Comparison of ENCODE assay signal across 22 mouse cellular contexts in the genomic region with DNA sequence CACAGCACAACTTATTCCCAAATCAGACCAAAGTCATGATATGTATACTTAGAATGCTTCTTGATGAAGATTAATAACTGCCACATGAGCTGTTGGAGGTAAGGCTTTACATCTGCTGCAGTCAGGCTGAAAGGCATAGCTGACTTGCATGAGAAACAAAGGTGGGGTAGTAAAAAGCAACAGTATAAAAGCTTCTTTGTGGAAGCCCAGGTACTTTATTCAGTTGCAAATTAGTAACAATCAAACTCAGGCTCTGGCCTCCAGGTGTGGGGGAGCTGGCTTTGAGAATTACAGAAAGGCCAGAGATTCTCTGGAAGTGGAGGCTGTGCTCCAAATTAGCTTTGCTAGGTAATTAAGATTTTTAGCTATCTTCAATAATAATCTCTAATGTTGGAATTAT.
DNase-seq lines count a peak whose midpoint lies in the region; ATAC-seq and TF ChIP-seq lines count a peak whose summit lies in the region.
"Had no signal": no experiment of that assay in that cellular context is flagged by ENCODE, and none has a peak within 500 bp of the region (broad histone marks: within the 10 kb centered on the region; RNA-seq: fewer than 3 reads in every experiment).

No protein-coding gene starts in this region.

- peaks cover 4% of the 10 kb centered on the region for H3K9me3 ChIP-seq in ES-Bruce4 (replicated peaks; ENCODE audit: control insufficient read depth, insufficient read depth, low read length, poor library complexity, severe bottlenecking)
- H3K9me3 ChIP-seq in ES-E14 (ENCODE audit: control insufficient read depth, insufficient read depth, low read depth, low read length) = peaks cover 4% of the 10 kb centered on the region
- H3K9me3 ChIP-seq in hindbrain, embryonic 16.5 days (ENCODE audit: control insufficient read depth, low read length) = no peaks in the 10 kb centered on the region
- H3K9me3 ChIP-seq: embryonic facial prominence, embryonic 10.5 days; embryonic facial prominence, embryonic 12.5 days; forebrain, embryonic 13.5 days; forebrain, embryonic 15.5 days had no signal

- no peak overlapping the region for H3K4me2 ChIP-seq in hindbrain, embryonic 16.5 days (ENCODE audit: low read length)
- H3K4me2 ChIP-seq: embryonic facial prominence, embryonic 12.5 days; forebrain, embryonic 13.5 days; forebrain, embryonic 15.5 days had no signal

- H3K27ac ChIP-seq in ES-Bruce4 (ENCODE audit: insufficient read depth, low read length) = peak overlapping the region; percentile 99
- H3K27ac ChIP-seq in ES-E14 (ENCODE audit: insufficient read depth, low read depth, low read length, poor library complexity, severe bottlenecking) = peak overlapping the region; percentile 86; the same call in 1 of the 2 replicates
- no peak overlapping the region for H3K27ac ChIP-seq in hindbrain, embryonic 16.5 days (ENCODE audit: low read depth, low read length)
- H3K27ac ChIP-seq: embryonic facial prominence, embryonic 10.5 days; embryonic facial prominence, embryonic 12.5 days; forebrain, embryonic 13.5 days; forebrain, embryonic 15.5 days had no signal

- H3K9ac ChIP-seq in ES-Bruce4 (ENCODE audit: low read depth, poor library complexity, severe bottlenecking) (no peak overlapping the region), ES-E14 (ENCODE audit: insufficient read depth, low read depth, low read length, poor library complexity, severe bottlenecking) (no peak overlapping the region)
- no peak overlapping the region for H3K9ac ChIP-seq in hindbrain, embryonic 16.5 days (ENCODE audit: low read depth, low read length)
- H3K9ac ChIP-seq: embryonic facial prominence, embryonic 12.5 days; forebrain, embryonic 13.5 days; forebrain, embryonic 15.5 days; forebrain, postnatal 0 days had no signal

- no peak for DNase-seq in ES-E14 (ENCODE audit: low read depth, low spot score)
- DNase-seq in WW6 (ENCODE audit: low read depth, low spot score) = peak; percentile 14
- no peak for DNase-seq in cerebellum, adult 11-12 months
- no peak for DNase-seq in thymus, postnatal 25 days
- DNase-seq: adrenal gland, adult 2 months; adrenal gland, postnatal 10 days; adrenal gland, postnatal 25 days; B cell, adult 2 months; cerebellum, adult 11 months; cerebellum, adult 2 months; cerebellum, adult 9-10 months; cerebellum, postnatal 10 days; cerebellum, postnatal 25 days; forebrain, postnatal 0 days had no signal

- ATAC-seq in hindbrain, embryonic 16.5 days = no peak
- ATAC-seq: CD4-positive, CD25-positive, alpha-beta regulatory T cell, adult 4 months; forebrain, embryonic 13.5 days; forebrain, embryonic 15.5 days; forebrain, postnatal 0 days had no signal

- H3K4me1 ChIP-seq in ES-Bruce4 (ENCODE audit: control insufficient read depth, insufficient read depth, low read length) (peaks cover 2% of the 10 kb centered on the region), ES-E14 (ENCODE audit: control insufficient read depth in 2 of 2, insufficient read depth in 2 of 2, low read length in 2 of 2, poor library complexity in 1 of 2) (peaks cover 0 to 3% of the 10 kb centered on the region in 2 experiments; a peak in 1 of 4 replicates)
- H3K4me1 ChIP-seq in hindbrain, embryonic 16.5 days (ENCODE audit: control insufficient read depth, insufficient read depth, low read depth, low read length) = no peaks in the 10 kb centered on the region
- H3K4me1 ChIP-seq: embryonic facial prominence, embryonic 10.5 days; embryonic facial prominence, embryonic 12.5 days; forebrain, embryonic 13.5 days; forebrain, embryonic 15.5 days had no signal

- no peak for TF ChIP-seq POLR2A in ES-Bruce4 (IDR thresholded peaks at IDR 0.05; ENCODE audit: insufficient read depth, low read length)

- TF ChIP-seq EP300 in ES-Bruce4 (IDR thresholded peaks at IDR 0.05; ENCODE audit: insufficient read depth, low read depth, low read length) = no peak

- H3K4me3 ChIP-seq in ES-Bruce4 (ENCODE audit: low read depth, low read length) (no peak overlapping the region), ES-E14 (ENCODE audit: insufficient read depth in 1 of 2, low read depth in 1 of 2, low read length in 2 of 2, poor library complexity in 1 of 2, severe bottlenecking in 1 of 2) (peak overlapping the region in 1 of 2 experiments; percentile 8; a peak in 2 of 4 replicates)
- no peak overlapping the region for H3K4me3 ChIP-seq in hindbrain, embryonic 16.5 days (ENCODE audit: low read length)
- H3K4me3 ChIP-seq: embryonic facial prominence, embryonic 10.5 days; embryonic facial prominence, embryonic 12.5 days; forebrain, embryonic 13.5 days; forebrain, embryonic 15.5 days had no signal

- no peaks in the 10 kb centered on the region for H3K36me3 ChIP-seq in ES-Bruce4 (ENCODE audit: control insufficient read depth, insufficient read depth, low read length, poor library complexity, severe bottlenecking)
- H3K36me3 ChIP-seq in ES-E14 (ENCODE audit: control insufficient read depth, insufficient read depth, low read length, poor library complexity, severe bottlenecking) = no peaks in the 10 kb centered on the region
- no peaks in the 10 kb centered on the region for H3K36me3 ChIP-seq in hindbrain, embryonic 16.5 days (ENCODE audit: control insufficient read depth, insufficient read depth, low read length)
- H3K36me3 ChIP-seq: embryonic facial prominence, embryonic 10.5 days; embryonic facial prominence, embryonic 12.5 days; forebrain, embryonic 15.5 days had no signal

- in situ Hi-C loops in ES-E14 (cut with MboI; ENCODE audit: low sequenced_read_pairs in 2 of 2, unreplicated experiment in 2 of 2) = no loop called here

- H3K27me3 ChIP-seq in ES-Bruce4 (ENCODE audit: control insufficient read depth, insufficient read depth, low read length, poor library complexity, severe bottlenecking) = no peaks in the 10 kb centered on the region
- H3K27me3 ChIP-seq in hindbrain, embryonic 16.5 days (replicated peaks; ENCODE audit: control insufficient read depth, insufficient read depth, low read length) = no peaks in the 10 kb centered on the region
- H3K27me3 ChIP-seq: CH12.LX; embryonic facial prominence, embryonic 12.5 days; forebrain, embryonic 13.5 days; forebrain, embryonic 15.5 days had no signal

- TF ChIP-seq CTCF in ES-Bruce4 (IDR thresholded peaks at IDR 0.05; ENCODE audit: low read depth, low read length) = no peak

TF ChIP-seq in ES-E14, 5 proteins besides CTCF, POLR2A, EP300 and RAD21:
- TF ChIP-seq ZNF384 (IDR thresholded peaks at IDR 0.05; ENCODE audit: low read depth, low read length) (no peak; the same call in 1 of the 2 replicates), MAFK (IDR thresholded peaks at IDR 0.05; ENCODE audit: insufficient read depth, low read depth, low read length) (no peak), CHD2 (IDR thresholded peaks at IDR 0.05; ENCODE audit: low read depth, low read length) (0 out of 2 replicates have a peak, but pooled peaks have one; percentile 20), ZC3H11A (IDR thresholded peaks at IDR 0.05; ENCODE audit: borderline replicate concordance, low read depth, low read length) (no peak), HCFC1 (IDR thresholded peaks at IDR 0.05; ENCODE audit: borderline replicate concordance, insufficient read depth, low read length) (no peak)
